Mouse (Mus musculus) kidney, adult 2 months (tissue): Measurements from ENCODE around the gene Astn2.

ENCODE experiments used
- CTCF ChIP-seq: fragments of 200-500 bp; conservative IDR thresholded peaks from 2 replicates; pipeline ENCODE4 v1.5.1; 2011; ENCODE audit warnings: low read depth, mild to moderate bottlenecking, control low read depth, low read length, moderate library complexity, mixed read lengths; ENCODE audit not compliant: insufficient read depth, insufficient read length
- POLR2A ChIP-seq: fragments of 200-500 bp; IDR thresholded peaks from one replicate; pipeline ENCODE4 v1.6.1; 2011; ENCODE audit warnings: low read depth, low read length, control low read depth

DNA sequence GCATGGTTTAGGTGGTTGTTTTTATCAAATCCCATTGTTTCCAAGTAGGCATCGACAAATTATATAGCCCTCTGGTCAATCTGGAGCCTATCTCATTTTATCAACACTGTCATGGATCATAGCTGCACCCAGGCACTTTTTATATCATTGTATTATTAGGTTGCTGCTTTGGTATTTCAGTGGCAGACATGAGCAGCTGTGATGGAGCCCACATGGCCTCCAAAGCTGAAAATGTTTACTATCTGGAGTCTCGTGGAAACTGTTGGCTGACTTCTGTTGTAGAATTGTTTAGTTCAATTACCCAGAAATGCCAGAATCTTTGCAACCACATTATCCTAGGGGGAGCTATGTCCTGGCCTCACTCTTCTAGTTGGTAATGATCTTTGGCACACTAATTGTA, 732.1 kb downstream of the Astn2 start:
- no peak for TF ChIP-seq CTCF
- no peak for TF ChIP-seq POLR2A
